Mouse (Mus musculus): ENCODE data around the gene Ms4a4b. TPM values are rescaled to one million over a fixed set of nuclear protein-coding genes. Genes with fewer than 3 reads are reported as not detected.
"Not testable (repeated sequence)": the region's sequence is repeated elsewhere in the genome, so short reads cannot be mapped to it uniquely, and the experiment has no call there.

The Ms4a4b gene
- polyA plus RNA-seq, 1 experiment: 0.60 TPM

DNA sequence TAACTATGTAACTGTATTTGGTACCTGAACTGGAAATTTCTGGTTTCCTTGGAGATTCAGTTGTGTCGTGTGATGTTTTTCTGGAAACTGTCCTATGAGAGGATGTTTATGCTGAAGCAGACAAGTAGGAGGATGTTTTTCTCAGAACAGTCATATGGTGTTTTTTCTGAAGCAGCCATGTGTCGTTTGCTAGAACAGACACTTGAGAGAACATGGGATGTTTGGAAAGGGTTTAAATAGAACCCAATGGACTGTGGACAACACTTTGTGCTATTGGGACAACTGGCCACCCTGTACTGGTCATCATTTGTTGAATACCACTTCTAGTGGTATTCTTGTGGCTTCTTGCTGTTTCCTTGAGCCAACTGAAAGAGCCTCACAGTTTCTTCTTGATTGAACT lies 42.4 kb downstream of the Ms4a4b start, which contains the start of gene Gm8369:
Gene Gm8369 (plus strand): TSS at position 193 of the 400 bp plus-strand sequence.
- no peaks in the 10 kb centered on the region for H3K36me3 ChIP-seq (ENCODE audit: control insufficient read depth, insufficient read depth, low read length)
- no peaks in the 10 kb centered on the region for H3K4me1 ChIP-seq (ENCODE audit: control insufficient read depth, insufficient read depth, insufficient read length, low read length)
- H3K27me3 ChIP-seq (ENCODE audit: control insufficient read depth, insufficient read depth, low read length): no peaks in the 10 kb centered on the region
- H3K4me3 ChIP-seq (ENCODE audit: low read depth, low read length): no peak within 1 kb of the TSS
- TF ChIP-seq POLR2A (IDR thresholded peaks at IDR 0.05; ENCODE audit: low read depth, low read length): no peak
- no peak for TF ChIP-seq CTCF (IDR thresholded peaks at IDR 0.05; ENCODE audit: extremely low read depth, insufficient read length, insufficient replicate concordance, low read depth, low read length)
- 58% methylated on average over 2 of the region's 2 CpGs for WGBS
- H3K27ac ChIP-seq (ENCODE audit: insufficient read depth, low read depth, low read length): peak within 1 kb of the TSS; percentile 73

DNA sequence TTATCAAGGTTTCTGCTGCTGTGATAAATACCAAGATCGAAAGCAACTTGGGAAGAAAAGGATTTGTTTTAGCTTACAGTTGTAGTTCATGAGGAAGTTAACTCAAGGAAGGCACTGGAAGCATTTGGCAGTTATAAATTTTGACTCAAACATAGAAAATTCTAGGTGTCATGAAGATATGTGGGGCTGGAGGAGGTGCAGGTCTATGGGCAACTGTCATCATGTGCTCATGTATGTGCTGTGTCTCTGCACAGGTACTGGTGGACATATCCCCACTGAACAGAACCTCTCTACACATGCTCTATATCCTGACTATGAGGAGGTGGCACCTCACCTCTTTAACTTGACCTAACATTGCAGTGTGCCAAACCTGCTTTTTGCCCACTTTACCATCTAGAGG lies 43.2 kb downstream of the Ms4a4b start:
- H3K27me3 ChIP-seq (ENCODE audit: control insufficient read depth, insufficient read depth, low read length): no peaks in the 10 kb centered on the region
- WGBS: 90% methylated on average over 1 of the region's 1 CpGs
- H3K4me1 ChIP-seq (ENCODE audit: control insufficient read depth, insufficient read depth, insufficient read length, low read length): no peaks in the 10 kb centered on the region
- H3K36me3 ChIP-seq (ENCODE audit: control insufficient read depth, insufficient read depth, low read length): no peaks in the 10 kb centered on the region
- H3K4me3 ChIP-seq (ENCODE audit: low read depth, low read length): no peak overlapping the region
- no peak overlapping the region; the same call in 1 of the 2 replicates for H3K27ac ChIP-seq (ENCODE audit: insufficient read depth, low read depth, low read length)
- no peak for TF ChIP-seq CTCF (IDR thresholded peaks at IDR 0.05; ENCODE audit: extremely low read depth, insufficient read length, insufficient replicate concordance, low read depth, low read length)
- no peak for TF ChIP-seq POLR2A (IDR thresholded peaks at IDR 0.05; ENCODE audit: low read depth, low read length)

DNA sequence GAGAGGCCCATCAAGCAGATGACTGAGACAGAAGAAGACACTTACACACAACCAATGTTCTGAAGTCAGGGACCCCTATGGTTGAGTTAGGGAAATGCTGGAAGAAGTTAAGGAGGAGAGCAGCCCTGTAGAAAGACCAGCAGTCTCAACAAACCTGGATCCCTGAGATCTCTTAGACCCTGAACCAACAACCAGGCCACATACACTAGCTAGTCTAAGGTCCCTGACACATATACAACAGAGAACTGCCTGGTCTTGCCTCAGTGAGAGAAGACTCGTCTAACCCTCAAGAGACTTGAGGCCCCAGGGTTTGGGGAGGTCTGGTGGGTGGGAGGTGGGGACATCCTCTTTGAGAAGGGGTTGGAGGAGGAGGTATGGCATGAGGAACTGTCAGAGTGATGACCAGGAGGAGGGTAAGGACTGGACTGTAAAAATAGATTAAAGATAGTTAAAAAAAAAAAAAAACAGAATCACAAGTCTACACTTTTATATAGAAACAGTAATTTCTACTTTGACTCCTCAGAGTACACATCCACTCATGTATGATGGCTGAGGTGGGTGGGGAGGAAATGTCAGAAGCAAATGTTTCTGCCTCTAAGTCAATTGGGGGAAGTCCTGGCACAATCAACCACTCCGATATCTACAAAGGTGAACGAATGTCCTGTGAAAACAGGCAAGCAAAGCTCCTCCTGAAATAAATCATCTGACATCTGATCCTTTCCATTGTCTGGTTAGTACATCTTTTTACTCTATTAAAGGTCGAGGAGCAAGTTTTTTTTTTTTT lies 48.2 kb downstream of the Ms4a4b start:
- no peak overlapping the region for H3K4me3 ChIP-seq (ENCODE audit: low read depth, low read length)
- peak overlapping the region; percentile 16; the same call in 1 of the 2 replicates for H3K27ac ChIP-seq (ENCODE audit: insufficient read depth, low read depth, low read length)
- H3K27me3 ChIP-seq (ENCODE audit: control insufficient read depth, insufficient read depth, low read length): no peaks in the 10 kb centered on the region
- TF ChIP-seq CTCF (IDR thresholded peaks at IDR 0.05; ENCODE audit: extremely low read depth, insufficient read length, insufficient replicate concordance, low read depth, low read length) (no peak), POLR2A (IDR thresholded peaks at IDR 0.05; ENCODE audit: low read depth, low read length) (no peak)
- no peaks in the 10 kb centered on the region for H3K4me1 ChIP-seq (ENCODE audit: control insufficient read depth, insufficient read depth, insufficient read length, low read length)
- no peaks in the 10 kb centered on the region for H3K36me3 ChIP-seq (ENCODE audit: control insufficient read depth, insufficient read depth, low read length)
- WGBS: 62% methylated on average over 4 of the region's 4 CpGs

DNA sequence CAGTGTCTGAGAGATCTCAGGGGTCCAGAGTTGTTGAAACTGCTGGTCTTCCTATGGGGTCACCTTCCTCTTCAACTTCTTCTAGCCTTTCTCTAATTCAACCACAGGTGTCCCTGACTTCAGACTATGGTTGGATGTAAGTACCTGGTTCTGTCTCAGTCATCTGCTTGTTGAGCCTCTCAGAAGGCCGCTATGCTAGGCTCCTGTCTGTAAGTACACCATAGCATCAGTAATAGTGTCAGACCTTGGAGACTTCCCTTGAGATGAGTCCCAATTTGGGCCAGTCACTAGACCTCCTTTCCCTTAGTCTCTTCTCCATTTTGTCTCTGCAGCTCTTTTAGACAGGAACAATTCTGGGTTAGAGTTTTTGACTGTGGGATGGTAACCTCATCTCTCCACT lies 49.3 kb downstream of the Ms4a4b start:
- Histone ChIP-seq H3K27ac (ENCODE audit: insufficient read depth, low read depth, low read length) (peak overlapping the region; percentile 27; the same call in 1 of the 2 replicates), H3K4me1 (ENCODE audit: control insufficient read depth, insufficient read depth, insufficient read length, low read length) (no peaks in the 10 kb centered on the region), H3K36me3 (ENCODE audit: control insufficient read depth, insufficient read depth, low read length) (no peaks in the 10 kb centered on the region), H3K4me3 (ENCODE audit: low read depth, low read length) (no peak overlapping the region), H3K27me3 (ENCODE audit: control insufficient read depth, insufficient read depth, low read length) (no peaks in the 10 kb centered on the region)
- TF ChIP-seq CTCF (IDR thresholded peaks at IDR 0.05; ENCODE audit: extremely low read depth, insufficient read length, insufficient replicate concordance, low read depth, low read length) (no peak), POLR2A (IDR thresholded peaks at IDR 0.05; ENCODE audit: low read depth, low read length) (no peak)
- WGBS: 91% methylated on average over 1 of the region's 1 CpGs

DNA sequence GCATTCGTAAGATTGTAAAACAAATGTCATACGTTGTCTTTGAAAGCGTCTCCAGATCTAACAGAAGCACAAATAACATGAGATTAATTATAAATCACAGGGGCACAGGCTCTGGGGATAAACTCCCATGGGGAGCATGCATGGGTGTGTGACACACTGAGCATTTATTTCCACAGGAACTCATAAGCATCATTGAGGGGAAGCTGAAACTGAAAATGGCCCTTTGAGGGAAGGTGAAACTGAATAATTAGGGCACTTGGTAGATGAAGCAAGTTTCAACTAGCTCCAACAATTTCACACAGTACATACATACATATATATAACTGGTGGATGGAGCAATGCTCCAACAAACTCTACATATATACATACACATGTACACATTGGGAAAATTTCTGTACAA lies 51.2 kb downstream of the Ms4a4b start:
- H3K27me3 ChIP-seq (ENCODE audit: control insufficient read depth, insufficient read depth, low read length): no peaks in the 10 kb centered on the region
- 74% methylated on average over 3 of the region's 3 CpGs for WGBS
- no peaks in the 10 kb centered on the region for H3K36me3 ChIP-seq (ENCODE audit: control insufficient read depth, insufficient read depth, low read length)
- no peak for TF ChIP-seq POLR2A (IDR thresholded peaks at IDR 0.05; ENCODE audit: low read depth, low read length)
- TF ChIP-seq CTCF (IDR thresholded peaks at IDR 0.05; ENCODE audit: extremely low read depth, insufficient read length, insufficient replicate concordance, low read depth, low read length): no peak
- H3K4me3 ChIP-seq (ENCODE audit: low read depth, low read length): no peak overlapping the region
- H3K27ac ChIP-seq (ENCODE audit: insufficient read depth, low read depth, low read length): no peak overlapping the region
- H3K4me1 ChIP-seq (ENCODE audit: control insufficient read depth, insufficient read depth, insufficient read length, low read length): no peaks in the 10 kb centered on the region

DNA sequence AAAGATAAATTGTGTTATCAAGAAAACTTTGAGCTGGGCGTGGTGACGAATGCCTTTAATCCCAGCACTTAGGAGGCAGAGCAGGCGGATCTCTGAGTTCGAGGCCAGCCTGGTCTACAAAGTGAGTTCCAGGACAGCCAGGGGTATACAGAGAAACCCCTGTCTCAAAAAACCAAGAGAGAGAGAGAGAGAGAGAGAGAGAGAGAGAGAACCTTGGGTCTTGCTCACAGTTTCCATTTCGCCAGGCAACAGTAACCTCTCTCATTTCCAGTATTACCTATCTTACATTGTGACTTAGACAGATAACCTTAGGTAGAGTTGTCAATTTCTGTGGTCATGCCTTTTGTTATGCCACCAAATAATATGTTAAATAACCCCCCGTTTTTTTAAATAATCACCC lies 53.0 kb downstream of the Ms4a4b start:
- H3K36me3 ChIP-seq (ENCODE audit: control insufficient read depth, insufficient read depth, low read length): no peaks in the 10 kb centered on the region
- H3K27ac ChIP-seq (ENCODE audit: insufficient read depth, low read depth, low read length): no peak overlapping the region
- TF ChIP-seq CTCF (IDR thresholded peaks at IDR 0.05; ENCODE audit: extremely low read depth, insufficient read length, insufficient replicate concordance, low read depth, low read length) (no peak), POLR2A (IDR thresholded peaks at IDR 0.05; ENCODE audit: low read depth, low read length) (no peak)
- H3K4me3 ChIP-seq (ENCODE audit: low read depth, low read length): no peak overlapping the region
- 62% methylated on average over 6 of the region's 6 CpGs for WGBS
- H3K4me1 ChIP-seq (ENCODE audit: control insufficient read depth, insufficient read depth, insufficient read length, low read length): no peaks in the 10 kb centered on the region
- no peaks in the 10 kb centered on the region for H3K27me3 ChIP-seq (ENCODE audit: control insufficient read depth, insufficient read depth, low read length)

DNA sequence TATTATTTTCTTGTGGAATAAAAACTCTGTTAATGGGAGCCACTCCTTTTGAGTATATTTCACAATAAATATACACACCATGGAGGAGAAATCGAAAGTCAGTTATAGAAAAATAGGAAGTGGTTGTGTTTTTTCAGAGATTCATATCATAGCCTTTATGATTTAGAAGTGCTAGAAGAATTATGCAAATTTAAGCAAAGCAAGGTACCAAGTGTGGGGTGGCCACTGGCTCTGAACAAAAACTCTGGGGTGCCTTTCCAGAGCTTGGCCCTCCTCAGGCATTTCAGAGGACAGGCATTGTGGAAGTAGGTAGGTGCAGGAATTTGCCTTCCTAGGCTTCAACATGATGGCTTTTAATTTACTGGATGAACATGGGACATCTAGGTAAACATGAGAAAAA lies 53.9 kb downstream of the Ms4a4b start:
- not testable (repeated sequence) for H3K27me3 ChIP-seq (ENCODE audit: control insufficient read depth, insufficient read depth, low read length); H3K27ac ChIP-seq (ENCODE audit: insufficient read depth, low read depth, low read length); H3K4me1 ChIP-seq (ENCODE audit: control insufficient read depth, insufficient read depth, insufficient read length, low read length); H3K4me3 ChIP-seq (ENCODE audit: low read depth, low read length); H3K36me3 ChIP-seq (ENCODE audit: control insufficient read depth, insufficient read depth, low read length)
- WGBS: 72% methylated on average over 1 of the region's 1 CpGs

All from small intestine, adult 2 months (tissue).